ENCODE assay signal across 19 mouse cellular contexts in genomic region chr12:112854610-112855333, GRCm38 (mm10). TPM values are rescaled to one million over a fixed set of nuclear protein-coding genes. Genes with fewer than 3 reads are reported as not detected.
DNase-seq lines count a peak whose midpoint lies in the region; ATAC-seq and TF ChIP-seq lines count a peak whose summit lies in the region.
"Had no signal": no experiment of that assay in that cellular context is flagged by ENCODE, and none has a peak within 500 bp of the region (broad histone marks: within the 10 kb centered on the region; RNA-seq: fewer than 3 reads in every experiment).

No protein-coding gene starts in this region.

- WGBS in stomach, embryonic 16.5 days = 63% methylated on average over 7 of the region's 7 CpGs
- WGBS in stomach, postnatal 0 days = 58% methylated on average over 7 of the region's 7 CpGs
- 71% methylated on average over 7 of the region's 7 CpGs for WGBS in heart, embryonic 10.5 days
- WGBS in intestine, embryonic 16.5 days = 60% methylated on average over 7 of the region's 7 CpGs

- H3K4me2 ChIP-seq in stomach, embryonic 16.5 days (ENCODE audit: low read depth, low read length) = no peak overlapping the region
- H3K4me2 ChIP-seq in stomach, postnatal 0 days (replicated peaks; ENCODE audit: low read depth) = no peak overlapping the region
- H3K4me2 ChIP-seq in intestine, embryonic 16.5 days (ENCODE audit: low read depth, low read length) = no peak overlapping the region
- H3K4me2 ChIP-seq: embryonic facial prominence, embryonic 15.5 days; hindbrain, embryonic 14.5 days; kidney, embryonic 15.5 days; liver, embryonic 13.5 days; neural tube, embryonic 13.5 days had no signal

- no peak for ATAC-seq in stomach, embryonic 16.5 days (ENCODE audit: insufficient read depth, low FRiP score)
- ATAC-seq in stomach, postnatal 0 days (ENCODE audit: low FRiP score, low TSS enrichment) = no peak
- no peak for ATAC-seq in cerebellum, adult (ENCODE audit: insufficient number of reproducible peaks, low FRiP score, low TSS enrichment)
- ATAC-seq in intestine, embryonic 16.5 days = no peak
- ATAC-seq: Patski had no signal

- peak overlapping the region; percentile 11; the same call in 1 of the 2 replicates for H3K9ac ChIP-seq in stomach, embryonic 16.5 days (ENCODE audit: low read length)
- H3K9ac ChIP-seq in stomach, postnatal 0 days (ENCODE audit: low read length) = no peak overlapping the region
- H3K9ac ChIP-seq in intestine, embryonic 16.5 days (ENCODE audit: low read depth, low read length) = no peak overlapping the region
- H3K9ac ChIP-seq: embryonic facial prominence, embryonic 15.5 days; hindbrain, embryonic 14.5 days; kidney, embryonic 15.5 days; liver, embryonic 13.5 days; neural tube, embryonic 13.5 days had no signal

- no peak for TF ChIP-seq CTCF in stomach, postnatal 0 days (IDR thresholded peaks at IDR 0.05; ENCODE audit: low read depth)
- no peak for TF ChIP-seq CTCF in bone marrow macrophage, adult 2 months (IDR thresholded peaks at IDR 0.05; ENCODE audit: low read depth, low read length)

- H3K27me3 ChIP-seq in stomach, embryonic 16.5 days (ENCODE audit: control insufficient read depth, insufficient read depth, low read length) = no peaks in the 10 kb centered on the region
- no peaks in the 10 kb centered on the region for H3K27me3 ChIP-seq in stomach, postnatal 0 days (ENCODE audit: control insufficient read depth, insufficient read depth, low read length)
- H3K27me3 ChIP-seq in heart, embryonic 10.5 days (ENCODE audit: insufficient read depth, poor library complexity, severe bottlenecking) = peaks cover 5% of the 10 kb centered on the region; the same call in 1 of the 2 replicates
- H3K27me3 ChIP-seq in intestine, embryonic 16.5 days (replicated peaks; ENCODE audit: control insufficient read depth, insufficient read depth, low read length) = no peaks in the 10 kb centered on the region
- H3K27me3 ChIP-seq: embryonic facial prominence, embryonic 15.5 days; kidney, embryonic 15.5 days; liver, embryonic 13.5 days; neural tube, embryonic 13.5 days; Patski had no signal

- H3K4me3 ChIP-seq in stomach, embryonic 16.5 days (replicated peaks; ENCODE audit: low read length) = no peak overlapping the region
- no peak overlapping the region for H3K4me3 ChIP-seq in stomach, postnatal 0 days (ENCODE audit: low read depth, low read length)
- no peak overlapping the region for H3K4me3 ChIP-seq in bone marrow macrophage, adult 2 months (ENCODE audit: insufficient read depth, low read length)
- H3K4me3 ChIP-seq in heart, embryonic 10.5 days = no peak overlapping the region
- H3K4me3 ChIP-seq in intestine, embryonic 16.5 days (ENCODE audit: low read length) = no peak overlapping the region
- H3K4me3 ChIP-seq: embryonic facial prominence, embryonic 15.5 days; heart, adult 2 months; kidney, embryonic 15.5 days; liver, embryonic 13.5 days; neural tube, embryonic 13.5 days had no signal

- no peaks in the 10 kb centered on the region for H3K9me3 ChIP-seq in stomach, embryonic 16.5 days (replicated peaks; ENCODE audit: control insufficient read depth, low read length)
- no peaks in the 10 kb centered on the region for H3K9me3 ChIP-seq in stomach, postnatal 0 days (ENCODE audit: control insufficient read depth, low read length)
- H3K9me3 ChIP-seq in heart, embryonic 10.5 days = no peaks in the 10 kb centered on the region
- no peaks in the 10 kb centered on the region for H3K9me3 ChIP-seq in intestine, embryonic 16.5 days (ENCODE audit: control insufficient read depth, low read length)
- H3K9me3 ChIP-seq: embryonic facial prominence, embryonic 15.5 days; kidney, embryonic 15.5 days; liver, embryonic 13.5 days; neural tube, embryonic 13.5 days had no signal

- TF ChIP-seq POLR2A in bone marrow macrophage, adult 2 months (IDR thresholded peaks at IDR 0.05; ENCODE audit: borderline replicate concordance, low read depth, low read length) = no peak

- no peak for DNase-seq in stomach, postnatal 0 days (ENCODE audit: low spot score)
- DNase-seq in natural killer cell, adult 2 months (ENCODE audit: low spot score in 2 of 2) = peak; percentile 63 to 75
- no peak for DNase-seq in layer of hippocampus, postnatal 25 days (ENCODE audit: extremely low spot score in 1 of 2, low spot score in 1 of 2)
- no peak for DNase-seq in heart, embryonic 10.5 days (ENCODE audit: low spot score)
- DNase-seq: adrenal gland, postnatal 25 days; cerebellum, adult 9-11 months; liver, embryonic 13.5 days; right cerebral cortex, postnatal 14 days had no signal

- no peaks in the 10 kb centered on the region for H3K4me1 ChIP-seq in stomach, embryonic 16.5 days (ENCODE audit: control insufficient read depth, insufficient read depth, low read length)
- H3K4me1 ChIP-seq in stomach, postnatal 0 days (replicated peaks; ENCODE audit: control insufficient read depth, insufficient read depth) = no peaks in the 10 kb centered on the region
- peaks cover 6% of the 10 kb centered on the region for H3K4me1 ChIP-seq in bone marrow macrophage, adult 2 months (ENCODE audit: control insufficient read depth, insufficient read depth, low read length)
- H3K4me1 ChIP-seq in heart, embryonic 10.5 days = peaks cover 9% of the 10 kb centered on the region
- no peaks in the 10 kb centered on the region for H3K4me1 ChIP-seq in intestine, embryonic 16.5 days (ENCODE audit: control insufficient read depth, insufficient read depth, low read length)
- H3K4me1 ChIP-seq: embryonic facial prominence, embryonic 15.5 days; liver, embryonic 13.5 days; neural tube, embryonic 13.5 days had no signal

- H3K36me3 ChIP-seq in stomach, embryonic 16.5 days (ENCODE audit: control insufficient read depth, insufficient read depth, low read length) = no peaks in the 10 kb centered on the region
- H3K36me3 ChIP-seq in stomach, postnatal 0 days (ENCODE audit: control insufficient read depth, insufficient read depth, low read length) = no peaks in the 10 kb centered on the region
- H3K36me3 ChIP-seq in heart, embryonic 10.5 days = no peaks in the 10 kb centered on the region
- no peaks in the 10 kb centered on the region for H3K36me3 ChIP-seq in intestine, embryonic 16.5 days (ENCODE audit: control insufficient read depth, insufficient read depth, low read length)
- H3K36me3 ChIP-seq: embryonic facial prominence, embryonic 15.5 days; kidney, embryonic 15.5 days; liver, embryonic 13.5 days; neural tube, embryonic 13.5 days had no signal

- no peak for TF ChIP-seq EP300 in stomach, postnatal 0 days (optimal IDR thresholded peaks at IDR 0.05)

- no peak overlapping the region for H3K27ac ChIP-seq in stomach, embryonic 16.5 days (ENCODE audit: low read length)
- no peak overlapping the region for H3K27ac ChIP-seq in stomach, postnatal 0 days (replicated peaks)
- 0 out of 2 replicates have a peak overlapping the region, but pooled peaks have one; percentile 3 for H3K27ac ChIP-seq in bone marrow macrophage, adult 2 months (ENCODE audit: insufficient read depth, low read depth, low read length)
- H3K27ac ChIP-seq in heart, embryonic 10.5 days = no peak overlapping the region
- no peak overlapping the region for H3K27ac ChIP-seq in intestine, embryonic 16.5 days (ENCODE audit: low read length)
- H3K27ac ChIP-seq: embryonic facial prominence, embryonic 15.5 days; heart, adult 2 months; hindbrain, embryonic 14.5 days; kidney, embryonic 15.5 days; liver, embryonic 13.5 days; neural tube, embryonic 13.5 days had no signal

RNA-seq across cellular contexts. Expression of gene Gpr132, which starts 13.3 kb away (rescaled TPM):
- 0.15 and 0.22 TPM in 2 replicates for polyA plus RNA-seq in stomach, embryonic 16.5 days (2015; fragmentation: Nextera tagmentation; extraction: Ambion mirVana)
- 0.10 and 0.11 TPM in 2 replicates for polyA plus RNA-seq in stomach, postnatal 0 days (2015; fragmentation: Nextera tagmentation; extraction: Ambion mirVana)
- polyA plus RNA-seq in bone marrow macrophage, adult 2 months (2012; ENCODE audit: insufficient read depth, insufficient read length, missing spikeins) = 42.1 and 44.3 TPM in 2 replicates
- under 1 TPM in 1 of 2 experiments, not detected in 1; 0.10 TPM for total RNA-seq in layer of hippocampus, postnatal 25 days (2021)
- 0.11 TPM in 1 of 2 replicates, not detected in the other for polyA plus RNA-seq in heart, embryonic 10.5 days (2016; fragmentation: Nextera tagmentation; extraction: Ambion mirVana)
- 0.40 and 0.48 TPM in 2 replicates for polyA plus RNA-seq in intestine, embryonic 16.5 days (2015; fragmentation: Nextera tagmentation; extraction: Ambion mirVana)
- polyA plus RNA-seq: hindbrain, embryonic 14.5 days; neural tube, embryonic 13.5 days; Patski had no signal

RNA-seq across cellular contexts. Expression of gene Cdca4, which starts 25.5 kb away (rescaled TPM):
- 87.7 and 87.9 TPM in 2 replicates for polyA plus RNA-seq in stomach, embryonic 16.5 days (2015; fragmentation: Nextera tagmentation; extraction: Ambion mirVana)
- 37.5 and 41.6 TPM in 2 replicates for polyA plus RNA-seq in stomach, postnatal 0 days (2015; fragmentation: Nextera tagmentation; extraction: Ambion mirVana)
- polyA plus RNA-seq in bone marrow macrophage, adult 2 months (2012; ENCODE audit: insufficient read depth, insufficient read length, missing spikeins) = 26.2 and 28.0 TPM in 2 replicates
- 1 to 10 TPM; 8.0 to 9.7 TPM for total RNA-seq in layer of hippocampus, postnatal 25 days (2021)
- 66.5 and 98.2 TPM in 2 replicates for polyA plus RNA-seq in heart, embryonic 10.5 days (2016; fragmentation: Nextera tagmentation; extraction: Ambion mirVana)
- polyA plus RNA-seq in intestine, embryonic 16.5 days (2015; fragmentation: Nextera tagmentation; extraction: Ambion mirVana) = 69.2 and 79.6 TPM in 2 replicates

RNA-seq across cellular contexts. Expression of gene Clba1, which starts 46.0 kb away (rescaled TPM):
- polyA plus RNA-seq in stomach, embryonic 16.5 days (2015; fragmentation: Nextera tagmentation; extraction: Ambion mirVana) = 5.8 and 6.9 TPM in 2 replicates
- 6.8 and 7.0 TPM in 2 replicates for polyA plus RNA-seq in stomach, postnatal 0 days (2015; fragmentation: Nextera tagmentation; extraction: Ambion mirVana)
- polyA plus RNA-seq in bone marrow macrophage, adult 2 months (2012; ENCODE audit: insufficient read depth, insufficient read length, missing spikeins) = 2.0 and 2.1 TPM in 2 replicates
- total RNA-seq in layer of hippocampus, postnatal 25 days (2021) = 10 to 100 TPM; 13.5 to 14.7 TPM
- polyA plus RNA-seq in heart, embryonic 10.5 days (2016; fragmentation: Nextera tagmentation; extraction: Ambion mirVana) = 13.0 and 14.9 TPM in 2 replicates
- polyA plus RNA-seq in intestine, embryonic 16.5 days (2015; fragmentation: Nextera tagmentation; extraction: Ambion mirVana) = 3.4 and 4.1 TPM in 2 replicates

RNA-seq across cellular contexts. Expression of gene Ahnak2, which starts 52.3 kb away (rescaled TPM):
- 4.9 and 5.4 TPM in 2 replicates for polyA plus RNA-seq in stomach, embryonic 16.5 days (2015; fragmentation: Nextera tagmentation; extraction: Ambion mirVana)
- 5.4 and 6.3 TPM in 2 replicates for polyA plus RNA-seq in stomach, postnatal 0 days (2015; fragmentation: Nextera tagmentation; extraction: Ambion mirVana)
- 27.3 TPM in 2 replicates for polyA plus RNA-seq in bone marrow macrophage, adult 2 months (2012; ENCODE audit: insufficient read depth, insufficient read length, missing spikeins)
- total RNA-seq in layer of hippocampus, postnatal 25 days (2021) = 1 to 10 TPM; 3.2 to 3.5 TPM
- polyA plus RNA-seq in heart, embryonic 10.5 days (2016; fragmentation: Nextera tagmentation; extraction: Ambion mirVana) = 0.53 and 0.71 TPM in 2 replicates
- polyA plus RNA-seq in intestine, embryonic 16.5 days (2015; fragmentation: Nextera tagmentation; extraction: Ambion mirVana) = 2.3 and 2.8 TPM in 2 replicates
- total RNA-seq: megakaryocyte-erythroid progenitor cell, adult 5-6 weeks had no signal

Comparison
In these comparisons a context has a peak if more than half of its experiments do, and no peak if none do; other contexts are left out.
1. DNase-seq: peak in natural killer cell, adult 2 months (2 of 2); none in stomach, postnatal 0 days (single experiment), layer of hippocampus, postnatal 25 days (0 of 2) and heart, embryonic 10.5 days (single experiment).
2. RNA of gene Gpr132, which starts 13.3 kb away (polyA plus RNA-seq): 42.1 to 44.3 TPM in bone marrow macrophage, adult 2 months; 0.40 to 0.48 TPM in intestine, embryonic 16.5 days, 0.15 to 0.22 TPM in stomach, embryonic 16.5 days, 0.11 TPM in heart, embryonic 10.5 days and 0.10 to 0.11 TPM in stomach, postnatal 0 days; every median in the first group is over 10 times any median in the second.